8 mouse cellular contexts compared by ENCODE assay signal in the genomic region with DNA sequence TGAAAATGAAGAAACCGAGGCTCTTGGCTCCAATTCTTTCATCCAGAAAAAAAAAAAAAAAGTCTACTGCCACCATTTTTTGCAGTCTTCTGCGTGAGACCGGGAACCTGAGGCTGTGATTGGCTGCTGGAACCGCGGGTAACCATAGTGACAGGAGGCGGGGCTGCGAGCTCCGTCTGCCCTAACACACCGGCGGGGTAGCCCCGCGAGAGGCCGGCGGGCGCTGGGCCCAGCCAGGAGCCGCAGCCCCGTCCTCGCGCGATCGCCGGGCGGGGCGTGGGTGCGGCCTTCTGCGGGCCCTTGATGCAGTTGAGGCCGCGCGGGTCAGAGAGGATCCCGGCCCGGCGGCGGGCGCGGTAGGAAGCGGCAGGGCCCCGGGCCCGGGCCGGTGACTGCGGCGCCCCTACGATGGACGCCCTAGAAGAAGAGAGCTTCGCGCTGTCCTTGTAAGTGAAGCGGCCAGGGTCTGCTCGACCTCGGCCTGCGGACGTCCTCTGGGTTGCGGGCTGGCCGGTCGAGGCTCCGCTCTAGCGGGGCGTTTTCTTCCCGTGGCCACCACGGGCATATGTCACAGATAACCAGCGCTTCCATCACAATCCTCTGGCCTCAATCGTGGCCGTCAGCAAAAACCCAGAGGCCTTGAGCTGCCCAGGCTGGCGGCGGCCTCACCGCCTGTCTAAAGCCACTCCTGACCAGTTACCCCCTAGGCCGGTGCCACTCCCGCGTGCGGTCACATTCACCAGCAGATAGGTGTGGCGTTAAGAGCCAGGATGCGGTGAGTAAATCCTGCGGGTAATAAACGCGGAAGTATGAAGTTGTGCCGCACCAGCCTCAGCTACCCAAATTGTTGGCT. TPM values are rescaled to one million over a fixed set of nuclear protein-coding genes. Genes with fewer than 3 reads are reported as not detected.
A peak's percentile ranks its signal among the peaks of the same experiment; 100 is the strongest.
DNase-seq lines count a peak whose midpoint lies in the region; ATAC-seq and TF ChIP-seq lines count a peak whose summit lies in the region.

A gene (plus strand): TSS at position 145 of the 853 bp plus-strand sequence.

- no peak for TF ChIP-seq RAD21 in MEL (IDR thresholded peaks at IDR 0.05; ENCODE audit: low read depth, low read length)

- H3K9ac ChIP-seq in MEL (ENCODE audit: control insufficient read depth, low read depth, low read length, poor library complexity, severe bottlenecking), result peak within 1 kb of the TSS; percentile 93
- H3K9ac ChIP-seq in lung, embryonic 16.5 days (ENCODE audit: low read length), result peak within 1 kb of the TSS; percentile 87

- H3K27ac ChIP-seq in MEL (ENCODE audit: control insufficient read depth, low read depth, low read length), result peak within 1 kb of the TSS; percentile 55
- peak within 1 kb of the TSS; percentile 70 for H3K27ac ChIP-seq in cerebellum, adult 2 months (ENCODE audit: insufficient read depth, low read length)
- peak within 1 kb of the TSS; percentile 77 for H3K27ac ChIP-seq in lung, embryonic 16.5 days (ENCODE audit: low read length)

- peaks cover 3 to 15% of the 10 kb centered on the region in 2 experiments; a peak in 3 of 4 replicates for H3K36me3 ChIP-seq in MEL (ENCODE audit: control insufficient read depth in 1 of 2, insufficient read depth in 2 of 2, low read length in 2 of 2)
- peaks cover 19% of the 10 kb centered on the region for H3K36me3 ChIP-seq in lung, embryonic 16.5 days (ENCODE audit: control insufficient read depth, insufficient read depth, low read length)

- H3K9me3 ChIP-seq in MEL (replicated peaks; ENCODE audit: insufficient read depth, low read length), result no peaks in the 10 kb centered on the region
- H3K9me3 ChIP-seq in lung, embryonic 16.5 days (ENCODE audit: control insufficient read depth, low read length), result no peaks in the 10 kb centered on the region

- 0 out of 4 replicates have a peak, but pooled peaks of 1 of the 2 experiments have one; percentile 25 for TF ChIP-seq EP300 in MEL (IDR thresholded peaks at IDR 0.05; ENCODE audit: low read depth in 1 of 2, low read length in 2 of 2)

- peak within 1 kb of the TSS; percentile 53 for H3K4me2 ChIP-seq in lung, embryonic 16.5 days (ENCODE audit: low read depth, low read length)

- H3K79me2 ChIP-seq in MEL (ENCODE audit: control insufficient read depth, insufficient read depth, low read length, poor library complexity), result peaks cover 6% of the 10 kb centered on the region

- TF ChIP-seq POLR2A in MEL (IDR thresholded peaks at IDR 0.05; ENCODE audit: control insufficient read depth in 1 of 2, insufficient read depth in 1 of 2, low read depth in 1 of 2, low read length in 2 of 2, poor library complexity in 1 of 2), result peak; percentile 78 to 85
- peak; percentile 43; the same call in 1 of the 2 replicates for TF ChIP-seq POLR2A in cerebellum, adult 2 months (IDR thresholded peaks at IDR 0.05; ENCODE audit: borderline replicate concordance, insufficient read depth, low read length)

- TF ChIP-seq CTCF in MEL (IDR thresholded peaks at IDR 0.05 in 2 of 3, conservative IDR thresholded peaks at IDR 0.05 in 1 of 3; ENCODE audit: control insufficient read depth in 1 of 3, insufficient read depth in 1 of 3, low read depth in 2 of 3, low read length in 3 of 3, poor library complexity in 1 of 3, severe bottlenecking in 1 of 3), result no peak
- no peak for TF ChIP-seq CTCF in cerebellum, adult 2 months (IDR thresholded peaks at IDR 0.05; ENCODE audit: borderline replicate concordance, insufficient read depth, low read depth, low read length)

- no peaks in the 10 kb centered on the region for H3K27me3 ChIP-seq in MEL (ENCODE audit: control insufficient read depth in 1 of 2, insufficient read depth in 2 of 2, low read length in 2 of 2)
- H3K27me3 ChIP-seq in cerebellum, adult 2 months (ENCODE audit: control insufficient read depth, insufficient read depth, low read length), result no peaks in the 10 kb centered on the region
- H3K27me3 ChIP-seq in lung, embryonic 16.5 days (ENCODE audit: control insufficient read depth, insufficient read depth, low read depth, low read length), result no peaks in the 10 kb centered on the region

- peak; percentile 100 for ATAC-seq in hematopoietic stem cell, adult 5-6 weeks (replicated peaks in 1 of 2; ENCODE audit: insufficient read depth in 1 of 2, low FRiP score in 2 of 2, low TSS enrichment in 1 of 2, low read depth in 1 of 2, poor library complexity in 2 of 2, severe bottlenecking in 2 of 2)
- peak; percentile 100 for ATAC-seq in lung, embryonic 16.5 days (ENCODE audit: low read depth)

- H3K4me1 ChIP-seq in MEL (ENCODE audit: control insufficient read depth in 1 of 2, insufficient read depth in 2 of 2, low read length in 2 of 2), result peaks cover 3 to 7% of the 10 kb centered on the region in 2 experiments; a peak in 3 of 4 replicates
- H3K4me1 ChIP-seq in cerebellum, adult 2 months (ENCODE audit: control insufficient read depth, insufficient read depth, low read length), result no peaks in the 10 kb centered on the region; the same call in 1 of the 2 replicates
- peaks cover 3% of the 10 kb centered on the region; the same call in 1 of the 2 replicates for H3K4me1 ChIP-seq in lung, embryonic 16.5 days (replicated peaks; ENCODE audit: control insufficient read depth, insufficient read depth, low read length)

- DNase-seq in MEL (ENCODE audit: low read depth, low spot score), result peak; percentile 96
- DNase-seq in cerebellum, adult 2 months, result peak; percentile 94 to 95
- DNase-seq in forelimb bud, embryonic 11.5 days (ENCODE audit: low read depth, low spot score), result peak; percentile 93
- DNase-seq in layer of hippocampus, adult 9-10 months (ENCODE audit: low spot score), result peak; percentile 82
- DNase-seq in ovary, postnatal 10 days (ENCODE audit: low spot score), result peak; percentile 82
- DNase-seq in thymus, postnatal 10 days (ENCODE audit: low spot score in 2 of 2), result peak; percentile 88 to 91

- WGBS in cerebellum, adult 2 months, result under 1% methylated on average over 74 of the region's 74 CpGs
- under 1% methylated on average over 64 of the region's 74 CpGs for WGBS in lung, embryonic 16.5 days

- H3K4me3 ChIP-seq in MEL (ENCODE audit: control insufficient read depth in 1 of 2, insufficient read depth in 1 of 2, low read depth in 2 of 2, low read length in 2 of 2), result peak within 1 kb of the TSS; percentile 88 to 90
- peak within 1 kb of the TSS; percentile 66 for H3K4me3 ChIP-seq in cerebellum, adult 2 months (replicated peaks; ENCODE audit: insufficient read depth, low read depth, low read length)
- H3K4me3 ChIP-seq in lung, embryonic 16.5 days (ENCODE audit: low read length), result peak within 1 kb of the TSS; percentile 74

TF ChIP-seq in MEL, 35 proteins besides CTCF, POLR2A, EP300 and RAD21 (continues in another document):
- TF ChIP-seq SMC3 (IDR thresholded peaks at IDR 0.05; ENCODE audit: low read depth, low read length), result 0 out of 2 replicates have a peak, but pooled peaks have one; percentile 11
- no peak for TF ChIP-seq POLR2AphosphoS5 (IDR thresholded peaks at IDR 0.05; ENCODE audit: borderline replicate concordance, low read depth, low read length)
- no peak for TF ChIP-seq MAFK (IDR thresholded peaks at IDR 0.05; ENCODE audit: borderline replicate concordance, low read depth, low read length)
- no peak for TF ChIP-seq RCOR1 (IDR thresholded peaks at IDR 0.05; ENCODE audit: low read depth, low read length)
- TF ChIP-seq MYB (IDR thresholded peaks at IDR 0.05; ENCODE audit: low read depth, low read length), result no peak
- TF ChIP-seq MXI1 (IDR thresholded peaks at IDR 0.05; ENCODE audit: low read depth, low read length), result peak; percentile 43; the same call in 1 of the 2 replicates
- TF ChIP-seq ETS1 (IDR thresholded peaks at IDR 0.05; ENCODE audit: low read depth, low read length), result 0 out of 2 replicates have a peak, but pooled peaks have one; percentile 25
- no peak for TF ChIP-seq BHLHE40 (IDR thresholded peaks at IDR 0.05; ENCODE audit: borderline replicate concordance, low read depth, low read length)
- peak; percentile 77 for TF ChIP-seq NELFE (IDR thresholded peaks at IDR 0.05; ENCODE audit: low read depth, low read length)
- TF ChIP-seq JUND (IDR thresholded peaks at IDR 0.05; ENCODE audit: low read depth, low read length), result no peak
- 0 out of 2 replicates have a peak, but pooled peaks have one; percentile 56 for TF ChIP-seq UBTF (IDR thresholded peaks at IDR 0.05; ENCODE audit: borderline replicate concordance, insufficient read depth, low read depth, low read length)
- TF ChIP-seq ZMIZ1 (IDR thresholded peaks at IDR 0.05; ENCODE audit: low read depth, low read length), result peak; percentile 90
- TF ChIP-seq CHD1 (IDR thresholded peaks at IDR 0.05; ENCODE audit: low read depth, low read length), result no peak
- TF ChIP-seq ZKSCAN1 (IDR thresholded peaks at IDR 0.05; ENCODE audit: low read depth, low read length), result no peak
- TF ChIP-seq GABPA (IDR thresholded peaks at IDR 0.05; ENCODE audit: low read depth, low read length), result no peak
- no peak for TF ChIP-seq TAL1 (IDR thresholded peaks at IDR 0.05; ENCODE audit: low read length)
- no peak for TF ChIP-seq USF1 (IDR thresholded peaks at IDR 0.05; ENCODE audit: low read depth, low read length)
- TF ChIP-seq NRF1 (IDR thresholded peaks at IDR 0.05; ENCODE audit: insufficient read depth, low read depth, low read length, poor library complexity, severe bottlenecking), result 0 out of 2 replicates have a peak, but pooled peaks have one; percentile 14
- TF ChIP-seq POLR2AphosphoS2 (IDR thresholded peaks at IDR 0.05; ENCODE audit: low read length), result no peak
- TF ChIP-seq MYC (IDR thresholded peaks at IDR 0.05; ENCODE audit: low read depth, low read length), result 0 out of 2 replicates have a peak, but pooled peaks have one; percentile 35
- TF ChIP-seq HCFC1 (IDR thresholded peaks at IDR 0.05; ENCODE audit: low read depth, low read length), result peak; percentile 59
- TF ChIP-seq E2F4 (IDR thresholded peaks at IDR 0.05; ENCODE audit: borderline replicate concordance, low read depth, low read length), result 0 out of 2 replicates have a peak, but pooled peaks have one; percentile 13
- TF ChIP-seq ZC3H11A (IDR thresholded peaks at IDR 0.05; ENCODE audit: low read depth, low read length), result no peak
- peak; percentile 38 for TF ChIP-seq MAX (IDR thresholded peaks at IDR 0.05; ENCODE audit: low read length)
- peak; percentile 32; the same call in 1 of the 2 replicates for TF ChIP-seq MAZ (IDR thresholded peaks at IDR 0.05; ENCODE audit: low read depth, low read length)
- no peak for TF ChIP-seq USF2 (IDR thresholded peaks at IDR 0.05; ENCODE audit: borderline replicate concordance in 1 of 2, insufficient read depth in 1 of 2, low read depth in 1 of 2, low read length in 2 of 2)

RNA-seq across cellular contexts. Expression of the gene that starts here (rescaled TPM):
- 43.8 and 46.7 TPM in 2 replicates for total RNA-seq in MEL (2012; rRNA removed)
- polyA plus RNA-seq in MEL (2012; ENCODE audit: insufficient read depth in 1 of 2, insufficient read length in 2 of 2, low read depth in 1 of 2, low replicate concordance in 2 of 2, missing spikeins in 1 of 2), result 100 to 1,000 TPM in 1 of 2 experiments, 10 to 100 TPM in 1; 96.1 to 515 TPM
- 198 and 211 TPM in 2 replicates for polyA plus RNA-seq in cerebellum, adult 2 months (2012; rRNA removed)
- 96.4 and 129 TPM in 2 replicates for total RNA-seq in hematopoietic stem cell, adult 5-6 weeks (2017)
- polyA plus RNA-seq in lung, embryonic 16.5 days (2015; fragmentation: Nextera tagmentation; extraction: Ambion mirVana), result 106 and 118 TPM in 2 replicates

Comparison
In these comparisons a context has a peak if more than half of its experiments do, and no peak if none do; other contexts are left out.
1. Peak in every context shown above with its lines: DNase-seq, ATAC-seq, H3K4me3 ChIP-seq and H3K27ac ChIP-seq.